Mouse (Mus musculus): ENCODE measurements around the gene Wdr45. TPM values are rescaled to one million over a fixed set of nuclear protein-coding genes. Genes with fewer than 3 reads are reported as not detected.

The Wdr45 gene
- 23.1 and 43.2 TPM in 2 replicates for polyA plus RNA-seq (2012; ENCODE audit: low replicate concordance)

GRCm38 (mm10) chrX:7714135-7714899 is at the start of gene Wdr45:
TSS of gene Wdr45 (plus strand) at chrX:7714333.

GRCm38 (mm10) chrX:7670921-7671623 is 43.1 kb upstream of the Wdr45 start, which contains the start of gene Plp2:
TSS of gene Plp2 (minus strand) at chrX:7671390.

GRCm38 (mm10) chrX:7680864-7681263 is 33.3 kb upstream of the Wdr45 start, which contains the start of gene Magix:
TSS of gene Magix (minus strand) at chrX:7681251.

GRCm38 (mm10) chrX:7696954-7697381 is 17.2 kb upstream of the Wdr45 start, which contains the start of gene Gpkow:
TSS of gene Gpkow (plus strand) at chrX:7697131.

GRCm38 (mm10) chrX:7721514-7722281 is 7.6 kb downstream of the Wdr45 start, which contains the start of gene Gm45208:
TSS of gene Gm45208 (plus strand) at chrX:7722245.

DNA sequence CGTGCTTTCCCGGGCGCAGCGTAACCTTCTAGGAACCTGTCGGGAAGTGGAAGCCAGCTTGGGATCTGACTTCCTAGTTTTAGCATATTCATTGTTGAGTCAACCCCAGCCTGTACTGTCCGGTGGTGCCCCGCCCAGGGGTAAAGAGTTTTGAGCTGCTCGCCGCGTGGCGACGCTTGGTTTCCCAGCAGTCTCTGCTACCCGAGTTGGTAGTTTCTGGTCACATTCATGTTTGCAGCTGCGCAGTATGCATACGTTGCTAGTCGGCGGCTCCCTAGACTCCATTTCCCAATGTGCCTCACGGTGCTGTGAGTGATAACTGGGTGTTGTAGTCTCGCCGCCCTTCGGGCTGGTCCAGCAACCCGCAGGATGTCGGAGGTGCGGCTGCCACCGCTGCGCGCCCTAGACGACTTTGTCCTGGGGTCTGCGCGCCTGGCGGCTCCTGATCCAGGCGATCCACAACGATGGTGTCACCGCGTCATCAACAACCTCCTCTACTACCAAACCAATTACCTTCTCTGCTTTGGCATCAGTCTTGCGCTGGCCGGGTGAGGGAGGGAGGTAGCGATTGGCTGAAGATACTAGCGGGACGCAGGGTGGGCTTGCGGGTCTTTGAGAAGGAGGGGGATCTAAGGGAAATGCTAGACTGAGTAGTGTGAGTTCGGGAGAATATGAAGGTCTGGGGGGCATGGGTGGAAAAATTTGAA is 14.2 kb downstream of the Wdr45 start, which contains the start of gene Praf2:
Praf2 (plus strand) TSS at position 225 of the 707 bp plus-strand sequence.

DNA sequence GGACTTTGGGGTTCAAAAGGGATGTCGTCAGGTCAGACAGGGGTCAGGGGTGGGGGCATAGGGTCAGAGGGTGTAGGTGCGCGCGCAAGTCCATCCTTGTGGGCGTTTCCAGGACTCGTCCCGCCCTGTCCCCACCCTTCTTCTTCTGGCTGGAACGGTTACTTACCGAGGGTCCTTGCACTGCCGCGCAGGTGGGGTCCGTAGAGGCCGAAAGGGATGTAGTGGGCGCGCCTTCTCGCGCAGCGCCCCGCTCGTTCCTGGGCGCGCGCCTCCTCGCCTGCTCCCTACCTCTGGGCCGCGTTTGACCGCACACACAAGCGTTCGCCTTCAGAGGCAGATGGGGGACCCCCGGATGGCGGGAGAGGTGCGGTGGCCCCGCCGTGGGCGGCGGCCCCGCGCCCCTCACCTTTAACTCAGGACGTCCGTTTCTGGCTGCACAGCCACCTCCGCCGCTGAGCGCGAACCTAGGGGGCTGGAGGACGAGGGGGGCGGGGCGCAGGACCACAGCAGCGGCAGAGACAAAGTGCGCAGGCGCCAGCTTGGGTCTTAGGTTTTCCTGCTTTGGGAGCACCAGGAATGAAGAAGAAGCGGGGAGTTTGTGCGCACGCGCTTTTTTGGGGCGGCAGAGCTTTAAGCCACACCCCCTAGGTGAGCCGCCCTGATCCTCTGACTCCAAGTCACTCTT is 36.4 kb downstream of the Wdr45 start, which contains the start of gene Ccdc120:
Ccdc120 (minus strand) TSS at position 474 of the 685 bp plus-strand sequence.

DNA sequence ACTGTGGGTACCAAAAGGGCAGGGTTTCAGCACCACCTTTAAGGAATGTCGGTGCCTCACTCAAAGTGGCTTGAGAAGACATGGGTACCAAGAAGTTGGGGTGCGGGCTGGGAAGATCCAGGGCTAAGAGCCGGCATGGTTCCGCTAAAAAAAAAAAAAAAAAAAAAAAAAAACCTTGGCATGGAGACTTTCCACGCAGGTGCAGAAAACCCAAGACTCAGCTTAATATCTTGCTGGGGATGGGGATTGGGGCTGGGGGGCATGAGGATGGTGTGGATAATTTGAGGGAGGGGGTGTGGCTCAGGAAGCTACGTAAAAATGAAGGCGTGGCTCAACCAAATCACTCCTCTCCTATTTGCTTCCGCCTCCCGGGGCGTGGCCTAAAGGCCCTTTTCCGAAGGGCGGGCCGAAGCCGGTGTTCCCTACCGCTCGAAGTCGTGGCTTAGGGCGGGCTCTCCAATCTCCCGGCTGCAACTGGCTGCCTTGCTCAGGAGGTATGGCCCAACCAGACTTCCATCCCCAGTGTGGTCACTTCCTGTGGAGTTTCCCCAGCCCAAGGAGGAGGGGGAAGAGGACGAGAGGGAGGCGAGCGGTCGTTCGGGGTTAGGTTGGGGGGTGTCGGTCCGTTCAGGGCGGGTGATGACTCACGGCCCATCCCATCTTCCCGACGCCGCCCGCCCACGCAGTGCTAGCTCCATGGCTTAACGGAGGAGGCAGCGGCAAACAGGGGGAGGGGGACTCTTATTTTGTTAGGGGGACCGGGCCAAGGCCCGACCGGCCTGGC is 48.2 kb downstream of the Wdr45 start, which contains the start of gene Tfe3:
Tfe3 (plus strand) TSS at position 424 of the 784 bp plus-strand sequence.

Other genes with a start within 250 kb of the Wdr45 start
- 53.4 and 130 TPM in 2 replicates for gene Foxp3, start 140.7 kb upstream of the Wdr45 start, polyA plus RNA-seq (2012; ENCODE audit: low replicate concordance)
- gene Ppp1r3f, start 140.1 kb upstream of the Wdr45 start, polyA plus RNA-seq (2012; ENCODE audit: low replicate concordance): 4.5 and 7.5 TPM in 2 replicates
- gene Ccdc22, start 108.8 kb upstream of the Wdr45 start, polyA plus RNA-seq (2012; ENCODE audit: low replicate concordance): 15.7 and 23.4 TPM in 2 replicates
- 0.06 TPM in 1 of 2 replicates, not detected in the other for gene Cacna1f, start 107.2 kb upstream of the Wdr45 start, polyA plus RNA-seq (2012; ENCODE audit: low replicate concordance)
- gene Syp, start 75.9 kb upstream of the Wdr45 start, polyA plus RNA-seq (2012; ENCODE audit: low replicate concordance): 1.3 and 1.4 TPM in 2 replicates
- gene Prickle3, start 57.1 kb upstream of the Wdr45 start, polyA plus RNA-seq (2012; ENCODE audit: low replicate concordance): 46.7 and 115 TPM in 2 replicates
- 101 and 137 TPM in 2 replicates for gene Plp2, start 42.9 kb upstream of the Wdr45 start, polyA plus RNA-seq (2012; ENCODE audit: low replicate concordance)
- gene Magix, start 33.1 kb upstream of the Wdr45 start, polyA plus RNA-seq (2012; ENCODE audit: low replicate concordance): 0.09 TPM in 1 of 2 replicates, not detected in the other
- gene Gpkow, start 17.2 kb upstream of the Wdr45 start, polyA plus RNA-seq (2012; ENCODE audit: low replicate concordance): 3.7 and 10.8 TPM in 2 replicates
- 6.3 and 11.1 TPM in 2 replicates for gene Gm45208, start 7.9 kb downstream of the Wdr45 start, polyA plus RNA-seq (2012; ENCODE audit: low replicate concordance)
- gene Praf2, start 14.1 kb downstream of the Wdr45 start, polyA plus RNA-seq (2012; ENCODE audit: low replicate concordance): 15.7 and 22.6 TPM in 2 replicates
- 0.70 and 1.6 TPM in 2 replicates for gene Ccdc120, start 36.6 kb downstream of the Wdr45 start, polyA plus RNA-seq (2012; ENCODE audit: low replicate concordance)
- gene Tfe3, start 48.2 kb downstream of the Wdr45 start, polyA plus RNA-seq (2012; ENCODE audit: low replicate concordance): 51.6 and 59.4 TPM in 2 replicates
- 58.1 and 71.9 TPM in 2 replicates for gene Gripap1, start 75.4 kb downstream of the Wdr45 start, polyA plus RNA-seq (2012; ENCODE audit: low replicate concordance)
- gene Kcnd1, start 108.0 kb downstream of the Wdr45 start, polyA plus RNA-seq (2012; ENCODE audit: low replicate concordance): 0.54 and 0.69 TPM in 2 replicates
- gene Otud5, start 127.0 kb downstream of the Wdr45 start, polyA plus RNA-seq (2012; ENCODE audit: low replicate concordance): 142 and 149 TPM in 2 replicates
- 101 and 151 TPM in 2 replicates for gene Pim2, start 163.9 kb downstream of the Wdr45 start, polyA plus RNA-seq (2012; ENCODE audit: low replicate concordance)
- 57.9 and 67.5 TPM in 2 replicates for gene Slc35a2, start 169.7 kb downstream of the Wdr45 start, polyA plus RNA-seq (2012; ENCODE audit: low replicate concordance)
- gene Pqbp1, start 184.9 kb downstream of the Wdr45 start, polyA plus RNA-seq (2012; ENCODE audit: low replicate concordance): 178 and 313 TPM in 2 replicates
- gene Timm17b, start 185.0 kb downstream of the Wdr45 start, polyA plus RNA-seq (2012; ENCODE audit: low replicate concordance): 40.0 and 104 TPM in 2 replicates
- gene Gm10491, start 193.5 kb downstream of the Wdr45 start, polyA plus RNA-seq (2012; ENCODE audit: low replicate concordance): not detected in 2 replicates
- not detected in 2 replicates for gene Gm10490, start 195.2 kb downstream of the Wdr45 start, polyA plus RNA-seq (2012; ENCODE audit: low replicate concordance)
- 0.27 TPM in 1 of 2 replicates, not detected in the other for gene Pcsk1n, start 205.5 kb downstream of the Wdr45 start, polyA plus RNA-seq (2012; ENCODE audit: low replicate concordance)
- gene Eras, start 214.3 kb downstream of the Wdr45 start, polyA plus RNA-seq (2012; ENCODE audit: low replicate concordance): not detected in 2 replicates
- gene Hdac6, start 233.6 kb downstream of the Wdr45 start, polyA plus RNA-seq (2012; ENCODE audit: low replicate concordance): 10.1 and 14.4 TPM in 2 replicates

Measured in hematopoietic multipotent progenitor cell, adult 10-12 weeks (in vitro differentiated cells).